Mouse (Mus musculus) CH12.LX (cell line): ENCODE measurements at regions not wholly inside any gene's neighbourhood (a gene's known extent, or its start where the extent isn't known, plus 50 kb on each side); places are given as distances from the start of the nearest gene placed in this dataset.

Experiments used
- DNase-seq: peaks from one replicate; pipeline ENCODE4 v3.0.0-alpha.2; 2013; ENCODE audit errors: extremely low read depth
- H3K27ac ChIP-seq: 2 replicates; pipeline ENCODE4 v1.5.1; 2012; ENCODE audit warnings: low read depth, mild to moderate bottlenecking, control low read depth, moderate library complexity; ENCODE audit not compliant: insufficient read depth
- H3K27me3 ChIP-seq: replicated peaks from 2 replicates; pipeline ENCODE3; 2012; ENCODE audit warnings: inconsistent platforms
- H3K36me3 ChIP-seq, 2 experiments: replicated peaks in 1 of 2; 2 replicates each; pipeline versions ENCODE3 to v1.6.1; 2012; ENCODE audit warnings: inconsistent platforms in 1 of 2, low read length in 1 of 2, mild to moderate bottlenecking in 1 of 2, mixed read lengths in 1 of 2, moderate library complexity in 1 of 2; ENCODE audit not compliant: control insufficient read depth in 1 of 2, insufficient read depth in 1 of 2
- H3K4me1 ChIP-seq, 2 experiments: 2 replicates each; pipeline ENCODE4 v1.6.1; 2012; ENCODE audit warnings: inconsistent platforms in 1 of 2, moderate library complexity in 1 of 2; ENCODE audit not compliant: insufficient read depth in 2 of 2, control insufficient read depth in 1 of 2
- H3K4me2 ChIP-seq: 2 replicates; pipeline ENCODE4 v1.6.1; 2012; ENCODE audit warnings: low read depth, mild to moderate bottlenecking, control low read depth; ENCODE audit not compliant: poor library complexity, insufficient read depth, severe bottlenecking
- H3K4me3 ChIP-seq, 3 experiments: fragments of 150-350 bp in 1 of 3; sonication (generic) in 1 of 3; replicated peaks in 1 of 3; 2 replicates each; pipeline versions ENCODE3 to v1.5.1; 2011 to 2012; ENCODE audit warnings: low read depth in 2 of 3, low read length in 2 of 3, mild to moderate bottlenecking in 2 of 3, moderate library complexity in 2 of 3, control low read depth in 1 of 3, improper control_type of control experiment in 1 of 3, inconsistent platforms in 1 of 3, mixed read lengths in 1 of 3; ENCODE audit not compliant: poor library complexity in 1 of 3
- H3K79me2 ChIP-seq: replicated peaks from 2 replicates; pipeline ENCODE4 v1.6.1; 2012; ENCODE audit warnings: mild to moderate bottlenecking, moderate library complexity; ENCODE audit not compliant: control insufficient read depth, poor library complexity, insufficient read depth, severe bottlenecking; ENCODE audit errors: extremely low read depth
- H3K9ac ChIP-seq: 2 replicates; pipeline ENCODE4 v1.6.1; 2012; ENCODE audit warnings: low read depth, mild to moderate bottlenecking, control low read depth, moderate library complexity; ENCODE audit not compliant: insufficient read depth
- H3K9me3 ChIP-seq: replicated peaks from 2 replicates; pipeline ENCODE3; 2012; ENCODE audit warnings: low read length, inconsistent platforms, mixed read lengths
- CHD1 ChIP-seq: IDR thresholded peaks from 2 replicates; pipeline ENCODE4 v1.6.1; 2012; ENCODE audit warnings: low read depth, low read length, improper control_type of control experiment, inconsistent platforms
- ELF1 ChIP-seq: IDR thresholded peaks from 2 replicates; pipeline ENCODE4 v1.6.1; 2014; ENCODE audit warnings: low read depth, mild to moderate bottlenecking, inconsistent platforms, low read length, improper control_type of control experiment
- EP300 ChIP-seq: IDR thresholded peaks from 2 replicates; pipeline ENCODE4 v1.6.1; 2011; ENCODE audit warnings: low read length, improper control_type of control experiment
- ETS1 ChIP-seq: conservative IDR thresholded peaks from 2 replicates; pipeline ENCODE4 v1.6.1; 2012; ENCODE audit warnings: low read depth, mild to moderate bottlenecking, inconsistent platforms, low read length, improper control_type of control experiment, moderate library complexity
- HCFC1 ChIP-seq: IDR thresholded peaks from 2 replicates; pipeline ENCODE4 v1.6.1; 2012; ENCODE audit warnings: low read depth, mild to moderate bottlenecking, inconsistent platforms, low read length, improper control_type of control experiment
- IRF4 ChIP-seq: IDR thresholded peaks from 2 replicates; pipeline ENCODE4 v1.6.1; 2014; ENCODE audit warnings: low read depth, mild to moderate bottlenecking, inconsistent platforms, low read length, improper control_type of control experiment
- JUN ChIP-seq: IDR thresholded peaks from 2 replicates; pipeline ENCODE4 v1.6.1; 2011; ENCODE audit warnings: low read depth, mild to moderate bottlenecking, low read length, improper control_type of control experiment, moderate library complexity; ENCODE audit not compliant: insufficient read depth
- JUND ChIP-seq: conservative IDR thresholded peaks from 2 replicates; pipeline ENCODE4 v1.6.1; 2011; ENCODE audit warnings: low read depth, low read length, improper control_type of control experiment
- MAFK ChIP-seq: IDR thresholded peaks from 2 replicates; pipeline ENCODE4 v1.6.1; 2011; ENCODE audit warnings: low read length, improper control_type of control experiment; ENCODE audit not compliant: insufficient replicate concordance
- MAX ChIP-seq: IDR thresholded peaks from 2 replicates; pipeline ENCODE4 v1.6.1; 2011; ENCODE audit warnings: low read length, improper control_type of control experiment
- MAZ ChIP-seq: IDR thresholded peaks from 2 replicates; pipeline ENCODE4 v1.6.1; 2012; ENCODE audit warnings: low read depth, mild to moderate bottlenecking, inconsistent platforms, low read length, improper control_type of control experiment, moderate library complexity
- MEF2A ChIP-seq: IDR thresholded peaks from 2 replicates; pipeline ENCODE4 v1.6.1; 2014; ENCODE audit warnings: low read depth, mild to moderate bottlenecking, inconsistent platforms, low read length, improper control_type of control experiment, borderline replicate concordance
- MXI1 ChIP-seq: IDR thresholded peaks from 2 replicates; pipeline ENCODE4 v1.6.1; 2011; ENCODE audit warnings: mild to moderate bottlenecking, low read depth, low read length, improper control_type of control experiment
- NRF1 ChIP-seq: IDR thresholded peaks from 2 replicates; pipeline ENCODE4 v1.6.1; 2014; ENCODE audit warnings: low read depth, mild to moderate bottlenecking, inconsistent platforms, low read length, improper control_type of control experiment, moderate library complexity
- POLR2A ChIP-seq: IDR thresholded peaks from 2 replicates; pipeline ENCODE4 v1.6.1; 2011; ENCODE audit warnings: low read depth, mild to moderate bottlenecking, improper control_type of control experiment, low read length
- POLR2AphosphoS2 ChIP-seq: IDR thresholded peaks from 2 replicates; pipeline ENCODE4 v1.6.1; 2011; ENCODE audit warnings: low read depth, low read length, improper control_type of control experiment
- RCOR1 ChIP-seq: conservative IDR thresholded peaks from 2 replicates; pipeline ENCODE4 v1.6.1; 2012; ENCODE audit warnings: low read depth, mild to moderate bottlenecking, inconsistent platforms, low read length, improper control_type of control experiment
- SIN3A ChIP-seq: IDR thresholded peaks from 2 replicates; pipeline ENCODE4 v1.6.1; 2012; ENCODE audit warnings: low read length, improper control_type of control experiment, inconsistent platforms
- TBP ChIP-seq: conservative IDR thresholded peaks from 2 replicates; pipeline ENCODE4 v1.6.1; 2011; ENCODE audit warnings: low read depth, low read length, improper control_type of control experiment
- UBTF ChIP-seq: IDR thresholded peaks from 2 replicates; pipeline ENCODE4 v1.6.1; 2012; ENCODE audit warnings: low read depth, mild to moderate bottlenecking, inconsistent platforms, low read length, improper control_type of control experiment, moderate library complexity
- ZC3H11A ChIP-seq: IDR thresholded peaks from 2 replicates; pipeline ENCODE4 v1.6.1; 2012; ENCODE audit warnings: low read depth, mild to moderate bottlenecking, inconsistent platforms, low read length, improper control_type of control experiment
- ZNF384 ChIP-seq: IDR thresholded peaks from 2 replicates; pipeline ENCODE4 v1.6.1; 2012; ENCODE audit warnings: low read depth, low read length, improper control_type of control experiment, inconsistent platforms
- dilution Hi-C: fragments of 300-500 bp; cut with MboI; formaldehyde crosslinking; loops from 2 replicates; pipeline ENCODE4 v1.14.3; 2020; ENCODE audit warnings: low sequenced_read_pairs; ENCODE audit not compliant: extremely low pct_unique_long_range_greater_than_20kb, extremely low pct_ligation_motif_present
- in situ Hi-C: fragments of 300-500 bp; cut with MboI; formaldehyde crosslinking; loops from 3 replicates; pipeline ENCODE4 v1.14.3; 2019; ENCODE audit warnings: low sequenced_read_pairs, low pct_ligation_motif_present, low pct_unique_long_range_greater_than_20kb, mixed read lengths

DNA sequence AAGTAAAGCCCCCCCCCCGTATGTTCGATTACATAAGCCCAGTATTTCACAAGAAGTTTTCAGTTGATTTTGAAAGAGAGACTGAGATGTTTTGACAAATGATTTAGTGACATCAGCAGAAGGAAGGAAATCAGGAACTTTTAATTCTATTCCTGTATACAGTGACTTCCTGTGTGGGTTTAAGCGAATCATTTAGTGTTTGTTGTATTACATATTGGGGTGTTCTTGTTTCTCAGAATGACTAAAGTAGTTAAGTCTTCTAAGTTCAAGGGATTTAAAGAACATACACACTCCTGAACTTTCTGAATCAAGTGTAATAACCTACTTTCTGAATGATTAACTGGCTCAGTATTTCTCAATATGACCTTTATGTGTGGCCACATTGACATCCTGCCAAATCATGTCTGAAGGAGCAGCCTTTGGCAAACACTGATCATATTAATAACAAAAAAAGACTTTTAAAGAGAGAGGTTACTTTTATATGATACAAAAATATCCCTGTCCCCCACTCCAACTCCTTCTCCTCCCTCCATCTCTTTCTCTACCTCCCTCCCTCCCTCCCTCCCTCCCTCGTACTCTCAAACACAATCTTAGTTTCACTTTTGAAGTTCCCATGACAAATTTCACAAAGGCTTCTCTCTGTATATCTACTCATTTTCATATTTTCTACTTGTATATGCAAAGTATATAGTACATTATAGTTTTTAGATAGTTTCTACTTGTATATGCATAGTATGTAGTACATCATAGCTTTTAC is 3522.8 kb upstream of the Gm7489 start:
- Histone ChIP-seq H3K79me2 (no peaks in the 10 kb centered on the region), H3K9me3 (peaks cover 21% of the 10 kb centered on the region), H3K4me1 (no peaks in the 10 kb centered on the region), H3K36me3 (no peaks in the 10 kb centered on the region), H3K27ac (no peak overlapping the region), H3K9ac (no peak overlapping the region), H3K4me2 (no peak overlapping the region), H3K27me3 (no peaks in the 10 kb centered on the region), H3K4me3 (no peak overlapping the region)
- DNase-seq: no peak
- TF ChIP-seq IRF4: no peak
- TF ChIP-seq MAX: no peak
- no peak for TF ChIP-seq JUND
- no peak for TF ChIP-seq POLR2AphosphoS2
- no peak for TF ChIP-seq CHD1
- TF ChIP-seq TBP: no peak
- no peak for TF ChIP-seq UBTF
- TF ChIP-seq ZC3H11A: no peak
- no peak for TF ChIP-seq MAFK
- no peak for TF ChIP-seq MXI1
- no peak for TF ChIP-seq MAZ
- TF ChIP-seq HCFC1: no peak
- TF ChIP-seq SIN3A: no peak
- no peak for TF ChIP-seq POLR2A
- in situ Hi-C loops (no loop called here), dilution Hi-C loops (no loop called here)

DNA sequence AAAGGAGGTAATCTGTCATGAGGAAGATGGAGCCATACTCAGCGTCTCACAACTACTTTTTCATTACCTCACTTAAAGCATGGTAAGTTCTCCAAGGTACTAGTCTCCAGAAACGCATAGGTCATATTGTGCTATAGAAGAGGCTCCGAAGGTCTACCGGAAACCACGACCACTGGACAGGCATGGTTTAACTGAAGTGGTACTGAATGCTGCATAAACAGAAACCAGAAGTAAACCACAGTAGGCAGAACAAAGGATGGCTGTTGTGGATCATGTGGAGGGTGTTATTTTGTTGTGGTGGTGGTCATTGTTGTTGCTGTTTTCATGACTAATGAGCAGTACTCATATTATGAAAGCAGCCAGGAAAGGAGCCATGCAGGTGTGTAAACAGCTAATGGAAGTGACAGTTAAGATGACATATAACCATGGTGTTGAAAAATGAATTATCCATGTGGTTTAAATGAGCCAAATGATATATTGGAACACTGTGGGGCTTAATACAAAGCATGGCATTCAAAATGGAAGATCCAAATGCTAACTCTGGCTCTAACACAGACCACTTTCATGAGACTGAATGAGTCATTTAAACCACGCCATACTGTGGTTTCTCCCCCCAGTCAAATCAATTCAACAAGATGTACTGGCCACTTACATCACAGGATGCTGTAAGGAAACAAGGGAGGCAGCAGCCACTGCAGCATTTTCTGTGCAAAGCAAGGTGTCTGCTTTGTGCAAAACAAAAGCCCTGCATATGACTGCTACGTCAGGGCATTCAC is 3484.5 kb upstream of the Gm7489 start:
- Histone ChIP-seq H3K4me2 (no peak overlapping the region), H3K9me3 (peaks cover 54% of the 10 kb centered on the region), H3K27ac (no peak overlapping the region), H3K4me1 (no peaks in the 10 kb centered on the region), H3K27me3 (no peaks in the 10 kb centered on the region), H3K79me2 (no peaks in the 10 kb centered on the region), H3K36me3 (no peaks in the 10 kb centered on the region)
- dilution Hi-C loops (no loop called here), in situ Hi-C loops (no loop called here)
- TF ChIP-seq MAZ (no peak), ZNF384 (no peak), IRF4 (no peak), NRF1 (no peak), RCOR1 (no peak), ETS1 (no peak), POLR2AphosphoS2 (no peak), JUN (no peak), ELF1 (no peak), EP300 (no peak), MEF2A (no peak)
- TF ChIP-seq, all 38 proteins: peak for 0
- no peak overlapping the region for H3K4me3 ChIP-seq
- no peak overlapping the region for H3K9ac ChIP-seq
- no peak for DNase-seq
